Mouse (Mus musculus): Measurements from ENCODE around the gene Gnaq.
"Not testable (repeated sequence)": the region's sequence is repeated elsewhere in the genome, so short reads cannot be mapped to it uniquely, and the experiment has no call there.

Gene Gnaq

GRCm38 (mm10) chr19:16259786-16260434, 127.3 kb downstream of the Gnaq start:
- DNase-seq (ENCODE audit: low spot score), result no peak

- DNase-seq (ENCODE audit: low spot score), result no peak
Observed at GRCm38 (mm10) chr19:16260435-16260832, 127.8 kb downstream of the Gnaq start.

- DNase-seq (ENCODE audit: low spot score), result no peak
Observed at GRCm38 (mm10) chr19:16260973-16261372, 128.3 kb downstream of the Gnaq start.

- no peak for DNase-seq (ENCODE audit: low spot score)
Observed at GRCm38 (mm10) chr19:16261631-16262030, 129.0 kb downstream of the Gnaq start.

- DNase-seq (ENCODE audit: low spot score), result no peak
Observed at GRCm38 (mm10) chr19:16262340-16262739, 129.7 kb downstream of the Gnaq start.

- DNase-seq (ENCODE audit: low spot score), result not testable (repeated sequence)
Observed at GRCm38 (mm10) chr19:16267362-16267761, 134.7 kb downstream of the Gnaq start.

GRCm38 (mm10) chr19:16270236-16270635, 137.6 kb downstream of the Gnaq start:
- DNase-seq (ENCODE audit: low spot score), result no peak

GRCm38 (mm10) chr19:16271002-16271401, 138.4 kb downstream of the Gnaq start:
- no peak for DNase-seq (ENCODE audit: low spot score)

GRCm38 (mm10) chr19:16273021-16273420, 140.4 kb downstream of the Gnaq start:
- no peak for DNase-seq (ENCODE audit: low spot score)

- no peak for DNase-seq (ENCODE audit: low spot score)
Observed at GRCm38 (mm10) chr19:16280231-16280630, 147.6 kb downstream of the Gnaq start.

GRCm38 (mm10) chr19:16285051-16286028, 152.7 kb downstream of the Gnaq start:
- DNase-seq (ENCODE audit: low spot score), result peak; percentile 77

- no peak for DNase-seq (ENCODE audit: low spot score)
Observed at GRCm38 (mm10) chr19:16286451-16287175, 154.0 kb downstream of the Gnaq start.

- no peak for DNase-seq (ENCODE audit: low spot score)
Observed at GRCm38 (mm10) chr19:16287307-16287706, 154.7 kb downstream of the Gnaq start.

- no peak for DNase-seq (ENCODE audit: low spot score)
Observed at GRCm38 (mm10) chr19:16287971-16288370, 155.3 kb downstream of the Gnaq start.

- no peak for DNase-seq (ENCODE audit: low spot score)
Observed at GRCm38 (mm10) chr19:16291088-16291487, 158.5 kb downstream of the Gnaq start.

- no peak for DNase-seq (ENCODE audit: low spot score)
Observed at GRCm38 (mm10) chr19:16292056-16292608, 159.5 kb downstream of the Gnaq start.

- no peak for DNase-seq (ENCODE audit: low spot score)
Observed at GRCm38 (mm10) chr19:16292978-16293377, 160.3 kb downstream of the Gnaq start.

- DNase-seq (ENCODE audit: low spot score), result no peak
Observed at GRCm38 (mm10) chr19:16300413-16300812, 167.8 kb downstream of the Gnaq start.

- DNase-seq (ENCODE audit: low spot score), result no peak
Observed at GRCm38 (mm10) chr19:16301336-16301735, 168.7 kb downstream of the Gnaq start.

- no peak for DNase-seq (ENCODE audit: low spot score)
Observed at GRCm38 (mm10) chr19:16309031-16309430, 176.4 kb downstream of the Gnaq start.

- DNase-seq (ENCODE audit: low spot score), result no peak
Observed at GRCm38 (mm10) chr19:16314295-16314821, 181.7 kb downstream of the Gnaq start.

GRCm38 (mm10) chr19:16315525-16315924, 182.9 kb downstream of the Gnaq start:
- DNase-seq (ENCODE audit: low spot score), result no peak
